Mouse (Mus musculus): ENCODE measurements around the gene Gm11627.
A peak's percentile ranks its signal among the peaks of the same experiment; 100 is the strongest.
"Not testable (repeated sequence)": the region's sequence is repeated elsewhere in the genome, so short reads cannot be mapped to it uniquely, and the experiment has no call there.

Gm11627 gene

DNA sequence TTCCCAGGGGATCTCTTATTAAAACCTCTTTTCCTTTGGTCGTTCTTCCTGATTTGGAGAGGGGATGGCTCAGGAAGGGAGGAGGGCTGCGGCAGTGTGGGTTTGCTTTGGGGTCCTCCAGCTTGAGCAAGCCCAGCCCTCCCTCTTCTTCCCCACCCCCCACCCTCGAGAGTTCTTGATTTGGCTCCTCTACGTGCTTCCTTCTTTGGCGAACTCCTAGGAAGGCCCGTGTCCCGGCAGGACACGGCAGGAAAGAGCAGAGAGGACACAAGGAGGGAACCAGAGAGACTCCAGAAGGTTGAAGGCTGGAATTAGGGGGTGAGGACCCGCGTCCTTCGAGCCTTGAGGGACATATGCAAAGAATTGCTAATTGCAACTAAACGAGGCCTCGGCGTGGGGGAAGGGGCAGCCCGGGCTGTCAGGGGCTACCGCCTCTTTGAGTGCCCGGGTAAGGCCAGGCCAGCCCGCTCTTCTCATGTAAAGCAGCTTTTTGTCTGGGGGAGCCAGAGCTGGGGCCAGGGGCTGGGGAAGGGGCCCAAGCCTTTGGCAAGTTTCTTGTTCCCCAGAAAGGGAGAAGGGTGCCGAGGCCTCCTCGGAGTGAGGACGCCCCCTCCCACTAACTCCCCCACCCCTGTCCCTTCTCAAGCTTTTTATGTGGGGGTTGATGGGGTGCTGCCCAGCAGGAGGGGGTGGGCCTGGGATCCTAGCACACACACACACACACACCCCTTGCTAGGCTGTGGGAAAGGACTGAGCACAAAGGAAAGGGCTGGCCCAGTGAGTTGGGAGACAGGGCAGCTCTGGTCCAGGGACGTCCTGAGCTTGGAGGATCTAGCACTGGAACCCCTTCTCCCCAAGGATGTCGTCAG is at the start of gene Gm11627:
TSS of gene Gm11627 (minus strand) at position 297 of the 869 bp plus-strand sequence.
- peak; percentile 21 for DNase-seq

GRCm38 (mm10) chr11:102628529-102628928 is 49.3 kb upstream of the Gm11627 start:
- no peak for DNase-seq

DNA sequence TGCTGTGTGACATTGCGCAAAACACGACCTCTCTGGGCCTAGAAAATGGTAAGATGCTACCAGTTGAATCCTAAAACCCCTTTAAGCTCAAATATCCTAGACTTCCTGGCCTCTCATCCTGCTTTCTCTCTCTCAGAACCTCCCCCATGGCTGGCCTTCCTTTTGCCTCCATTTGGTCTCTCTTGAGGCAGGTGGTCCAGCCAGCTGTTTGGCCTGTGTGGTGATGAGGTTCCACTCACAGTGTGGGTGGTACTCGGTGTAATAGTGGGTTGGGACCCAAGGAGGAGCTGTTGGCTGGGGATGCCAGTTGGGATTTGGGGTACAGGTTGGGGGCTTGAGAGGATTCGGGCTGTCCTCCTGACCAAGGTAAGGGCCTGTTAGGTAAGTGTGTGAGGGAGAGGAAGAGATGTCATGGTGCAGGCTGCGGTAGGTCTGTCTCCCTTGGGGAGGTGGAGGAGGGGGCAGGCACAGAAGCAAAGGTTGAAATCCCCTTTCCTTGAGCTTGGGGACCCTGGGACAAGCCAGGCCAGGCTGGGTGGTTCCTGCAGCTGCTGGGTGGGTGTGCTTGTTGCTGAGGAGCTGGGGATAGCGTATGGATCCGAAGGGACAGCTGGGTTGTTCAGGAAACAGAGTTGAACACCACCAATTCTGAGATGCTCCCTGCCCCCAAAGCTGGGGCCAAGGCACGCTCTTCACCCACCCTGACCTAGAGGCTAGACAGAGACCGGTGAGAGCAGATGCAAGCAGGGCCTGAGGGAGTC is 48.1 kb upstream of the Gm11627 start:
- DNase-seq, result no peak

DNA sequence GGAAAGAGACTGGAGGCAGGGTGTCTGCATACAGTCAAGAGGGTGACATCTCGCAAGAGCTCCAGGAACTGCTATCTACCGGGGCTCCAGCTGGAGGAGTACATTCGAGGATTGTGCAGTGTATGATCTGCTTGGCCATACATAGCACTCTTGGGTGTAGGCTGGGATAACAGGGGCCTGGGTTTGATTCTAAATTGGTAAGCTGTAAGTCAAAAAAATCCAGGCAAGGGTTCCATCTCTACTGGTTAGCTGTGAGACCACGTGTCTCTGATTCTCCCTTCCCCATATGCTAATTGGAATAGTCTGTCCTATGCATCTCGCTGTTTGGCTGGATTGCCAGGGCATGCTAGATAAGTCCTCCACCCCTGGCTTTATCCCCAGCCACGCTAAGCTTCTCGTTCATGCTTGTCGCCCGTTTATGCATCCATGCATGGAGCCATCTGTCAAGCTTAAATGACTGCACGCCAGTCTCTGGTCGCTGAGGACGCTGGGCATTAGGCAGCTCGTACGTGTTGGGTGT is 45.7 kb upstream of the Gm11627 start:
- no peak for DNase-seq

- DNase-seq, result peak; percentile 19
Observed at GRCm38 (mm10) chr11:102623876-102624789, 44.9 kb upstream of the Gm11627 start.

GRCm38 (mm10) chr11:102619449-102619848 is 40.2 kb upstream of the Gm11627 start:
- no peak for DNase-seq

DNA sequence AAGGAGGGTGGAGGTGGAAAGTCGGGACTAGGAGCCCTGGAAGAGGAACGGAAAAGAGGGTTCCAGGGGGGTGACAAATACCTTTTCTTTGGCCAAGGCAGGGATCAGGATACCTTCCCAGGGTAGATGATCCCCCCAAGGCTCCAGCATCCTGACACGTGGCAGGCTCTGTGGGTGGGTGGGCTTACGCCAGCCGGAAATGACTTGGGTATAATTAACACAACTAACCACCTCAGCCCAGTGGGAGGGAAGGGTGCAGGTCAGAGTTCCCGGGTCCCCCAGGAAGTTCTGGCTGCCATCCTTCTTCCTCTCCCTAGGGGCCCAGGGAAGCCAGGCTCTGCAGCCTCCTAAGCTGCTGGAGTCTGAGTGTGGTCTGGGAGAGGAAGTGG is 32.0 kb upstream of the Gm11627 start:
- no peak for DNase-seq

- DNase-seq, result no peak
Observed at GRCm38 (mm10) chr11:102610675-102611316, 31.5 kb upstream of the Gm11627 start.

DNA sequence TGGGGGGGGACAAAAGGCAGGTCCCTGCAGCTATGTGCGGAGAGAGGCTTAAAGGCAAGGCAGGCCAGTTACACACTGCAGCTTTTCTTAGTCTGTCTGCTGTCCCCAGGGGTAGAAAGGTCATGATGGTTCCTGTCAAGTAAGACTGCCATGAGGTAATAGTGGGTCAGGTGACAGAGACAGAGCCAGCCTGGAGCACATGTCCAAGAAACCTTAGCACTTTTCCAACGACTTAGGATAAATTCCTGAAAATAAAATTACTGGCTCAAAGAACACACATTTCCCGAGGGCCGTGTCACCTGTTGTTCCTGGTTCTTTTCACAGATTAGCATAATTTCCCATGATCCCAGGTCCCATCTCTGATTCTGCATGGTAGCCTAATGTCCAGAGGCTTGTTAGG is 31.0 kb upstream of the Gm11627 start:
- no peak for DNase-seq

GRCm38 (mm10) chr11:102609483-102609882 is 30.2 kb upstream of the Gm11627 start:
- no peak for DNase-seq

GRCm38 (mm10) chr11:102608691-102609090 is 29.4 kb upstream of the Gm11627 start:
- no peak for DNase-seq

GRCm38 (mm10) chr11:102607686-102608548 is 28.7 kb upstream of the Gm11627 start:
- DNase-seq, result no peak

GRCm38 (mm10) chr11:102607201-102607600 is 27.9 kb upstream of the Gm11627 start:
- not testable (repeated sequence) for DNase-seq

GRCm38 (mm10) chr11:102606751-102607171 is 27.5 kb upstream of the Gm11627 start:
- no peak for DNase-seq

DNA sequence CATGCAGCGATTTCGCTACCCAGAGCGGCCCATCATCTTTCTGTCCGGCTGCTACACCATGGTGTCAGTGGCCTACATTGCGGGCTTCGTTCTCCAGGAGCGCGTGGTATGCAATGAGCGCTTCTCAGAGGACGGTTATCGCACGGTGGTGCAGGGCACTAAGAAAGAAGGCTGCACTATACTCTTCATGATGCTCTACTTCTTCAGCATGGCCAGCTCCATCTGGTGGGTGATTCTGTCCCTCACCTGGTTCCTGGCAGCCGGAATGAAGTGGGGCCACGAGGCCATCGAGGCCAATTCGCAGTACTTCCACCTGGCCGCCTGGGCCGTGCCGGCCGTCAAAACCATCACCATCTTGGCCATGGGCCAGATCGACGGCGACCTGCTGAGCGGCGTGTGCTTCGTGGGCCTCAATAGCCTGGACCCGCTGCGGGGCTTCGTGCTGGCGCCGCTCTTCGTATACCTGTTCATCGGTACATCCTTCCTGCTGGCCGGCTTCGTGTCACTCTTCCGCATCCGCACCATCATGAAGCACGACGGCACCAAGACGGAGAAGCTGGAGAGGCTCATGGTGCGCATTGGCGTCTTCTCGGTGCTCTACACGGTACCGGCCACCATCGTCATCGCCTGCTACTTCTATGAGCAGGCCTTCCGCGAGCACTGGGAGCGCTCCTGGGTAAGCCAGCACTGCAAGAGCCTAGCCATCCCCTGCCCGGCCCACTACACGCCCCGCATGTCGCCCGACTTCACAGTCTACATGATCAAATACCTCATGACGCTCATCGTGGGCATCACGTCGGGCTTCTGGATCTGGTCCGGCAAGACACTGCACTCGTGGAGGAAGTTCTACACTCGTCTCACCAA is 26.5 kb upstream of the Gm11627 start:
- DNase-seq, result no peak

- DNase-seq, result peak; percentile 39
Observed at GRCm38 (mm10) chr11:102604777-102605552, 25.7 kb upstream of the Gm11627 start.

GRCm38 (mm10) chr11:102604010-102604584 is 24.8 kb upstream of the Gm11627 start, which contains the start of gene Fzd2:
Gene Fzd2 (plus strand): TSS chr11:102604396.
- peak; percentile 61 for DNase-seq

DNA sequence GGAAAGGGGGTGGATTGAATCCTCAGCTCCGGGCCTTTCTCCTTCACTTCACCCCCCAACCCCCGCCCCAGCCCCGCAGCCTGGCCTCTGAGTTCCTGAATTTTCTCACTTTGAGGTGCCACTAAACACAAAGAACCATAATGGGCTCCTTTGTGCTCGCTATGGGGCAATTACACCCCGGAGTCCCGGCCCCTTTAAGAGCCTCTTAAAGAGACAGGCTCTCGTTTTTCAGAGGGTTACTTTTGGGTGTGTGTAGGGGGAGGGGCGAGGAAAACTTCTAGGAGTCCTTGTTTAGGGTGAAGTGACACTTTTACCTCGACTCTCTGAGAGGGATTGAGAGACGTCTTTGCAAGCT is 24.2 kb upstream of the Gm11627 start:
- DNase-seq, result peak; percentile 16

Measured in right cerebral cortex, postnatal 14 days (tissue).